Comparison of ENCODE assay signal across 8 mouse cellular contexts in genomic region chr3:53863383-53864220, GRCm38 (mm10). TPM values are rescaled to one million over a fixed set of nuclear protein-coding genes. Genes with fewer than 3 reads are reported as not detected.
A peak's percentile ranks its signal among the peaks of the same experiment; 100 is the strongest.
DNase-seq lines count a peak whose midpoint lies in the region; ATAC-seq lines count a peak whose summit lies in the region.

TSS of gene Ufm1 (minus strand) at chr3:53863830.

- H3K27ac ChIP-seq in hindbrain, embryonic 11.5 days (ENCODE audit: low read depth, low read length): no peak within 1 kb of the TSS; the same call in 1 of the 2 replicates

- H3K27me3 ChIP-seq in hindbrain, embryonic 11.5 days (ENCODE audit: control insufficient read depth, insufficient read depth, low read length): no peaks in the 10 kb centered on the region

- H3K9ac ChIP-seq in hindbrain, embryonic 11.5 days (ENCODE audit: low read depth, low read length): peak within 1 kb of the TSS; percentile 77

- peak within 1 kb of the TSS; percentile 69 for H3K4me2 ChIP-seq in hindbrain, embryonic 11.5 days (replicated peaks; ENCODE audit: low read depth, low read length)

- ATAC-seq in hindbrain, embryonic 11.5 days (ENCODE audit: low FRiP score): peak; percentile 99

- H3K36me3 ChIP-seq in hindbrain, embryonic 11.5 days (ENCODE audit: control insufficient read depth, insufficient read depth, low read length): no peaks in the 10 kb centered on the region

- H3K4me1 ChIP-seq in hindbrain, embryonic 11.5 days (replicated peaks; ENCODE audit: control insufficient read depth, insufficient read depth, low read length): no peaks in the 10 kb centered on the region

- under 1% methylated on average over 58 of the region's 58 CpGs for WGBS in hindbrain, embryonic 11.5 days

- H3K9me3 ChIP-seq in hindbrain, embryonic 11.5 days (ENCODE audit: control insufficient read depth, low read length): no peaks in the 10 kb centered on the region

- peak; percentile 97 for DNase-seq in Muller cell, postnatal 12 days (ENCODE audit: inconsistent ontology term)
- DNase-seq in cerebellum, adult 9-11 months: peak; percentile 95
- peak; percentile 91 to 96 for DNase-seq in frontal cortex, adult 2 months (ENCODE audit: extremely low spot score in 1 of 2, low spot score in 1 of 2)
- peak; percentile 93 for DNase-seq in hindbrain, embryonic 11.5 days (ENCODE audit: low spot score)
- DNase-seq in layer of hippocampus, postnatal 10 days (ENCODE audit: low spot score in 2 of 2): peak; percentile 85 to 90
- peak; percentile 95 for DNase-seq in lung, postnatal 10 days
- peak; percentile 92 for DNase-seq in ovary, postnatal 36 days (ENCODE audit: low spot score)
- DNase-seq in thymus, postnatal 25 days: peak; percentile 89

- peak within 1 kb of the TSS; percentile 97 for H3K4me3 ChIP-seq in hindbrain, embryonic 11.5 days (ENCODE audit: low read depth, low read length)

RNA-seq across cellular contexts. Expression of gene Ufm1, which starts in this region (rescaled TPM):
- 42.5 and 43.0 TPM in 2 replicates for polyA plus RNA-seq in frontal cortex, adult 2 months (2012; rRNA removed)
- 98.5 and 115 TPM in 2 replicates for polyA plus RNA-seq in hindbrain, embryonic 11.5 days (2014; fragmentation: Nextera tagmentation; extraction: Ambion mirVana)
- 10 to 100 TPM; 88.6 to 96.0 TPM for total RNA-seq in layer of hippocampus, postnatal 10 days (2021)
